Mouse (Mus musculus) neutrophil, adult 5-6 weeks (primary cell): Measurements from ENCODE around the gene Blm. TPM values are rescaled to one million over a fixed set of nuclear protein-coding genes. Genes with fewer than 3 reads are reported as not detected.
A peak's percentile ranks its signal among the peaks of the same experiment; 100 is the strongest.
"Not testable (repeated sequence)": the region's sequence is repeated elsewhere in the genome, so short reads cannot be mapped to it uniquely, and the experiment has no call there.

Experiments
- ATAC-seq: fragments of 151-379, 151-347 bp; 2 replicates; pipeline ENCODE4 v1.8.0; 2017; ENCODE audit warnings: mild to moderate bottlenecking, moderate TSS enrichment; ENCODE audit not compliant: insufficient number of reproducible peaks, poor library complexity, low FRiP score, severe bottlenecking; ENCODE audit errors: extremely low read depth
- total RNA-seq: library from RNA; stranded (forward); fragments of 200-1000 nt; gene quantifications from 2 replicates; pipeline ENCODE4 v1.2.3, GENCODE M21; 2017

The Blm gene
- total RNA-seq, 1 experiment from 2014 or later, result 8.4 TPM

- ATAC-seq, result no peak
These were observed 7.4 kb upstream of the Blm start for GRCm38 (mm10) chr7:80542139-80542831.

DNA sequence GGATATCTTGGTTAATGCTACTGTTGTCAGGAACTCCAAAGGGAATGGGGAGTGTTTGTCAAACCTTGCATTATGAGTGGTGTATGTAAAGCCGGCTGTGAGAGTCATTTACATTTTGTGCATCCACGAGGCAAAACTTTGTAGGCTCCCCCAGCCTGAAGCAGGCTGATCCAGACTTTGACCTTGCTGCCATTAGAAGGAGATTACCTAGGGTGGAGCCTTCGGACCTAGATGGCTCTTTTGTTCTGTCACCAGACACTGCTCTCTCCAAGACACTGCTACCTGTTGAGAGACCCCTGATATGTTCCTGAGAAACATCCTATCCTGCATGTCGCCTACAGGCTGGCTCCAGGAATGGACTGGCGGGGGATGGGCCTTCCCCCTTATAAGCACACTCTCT is 4.7 kb upstream of the Blm start:
- no peak for ATAC-seq

GRCm38 (mm10) chr7:80534291-80535008 is 469 bp downstream of the Blm start:
- ATAC-seq, result no peak

DNA sequence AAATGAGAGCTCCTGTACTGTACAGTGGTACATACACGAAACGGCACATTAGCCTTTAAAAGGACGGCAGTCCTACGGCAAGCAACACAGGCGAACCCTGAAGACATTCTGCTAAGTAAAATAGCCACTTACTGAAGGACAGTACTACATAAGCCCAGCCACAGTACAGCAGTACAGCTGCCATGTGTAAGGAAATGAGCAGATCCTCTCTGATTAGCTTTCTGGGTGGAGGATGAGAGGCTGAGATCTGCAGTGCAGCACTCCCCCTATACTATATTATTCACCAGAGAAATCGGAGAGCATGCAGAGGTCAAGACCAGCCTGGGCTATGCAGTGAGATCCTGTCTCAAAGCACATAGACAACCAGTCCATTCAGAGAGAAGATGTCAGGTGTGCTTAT is 3.8 kb downstream of the Blm start:
- ATAC-seq, result no peak

GRCm38 (mm10) chr7:80530646-80531045 is 4.3 kb downstream of the Blm start:
- ATAC-seq, result no peak

- ATAC-seq, result no peak
These were observed 8.2 kb downstream of the Blm start for GRCm38 (mm10) chr7:80526698-80527097.

DNA sequence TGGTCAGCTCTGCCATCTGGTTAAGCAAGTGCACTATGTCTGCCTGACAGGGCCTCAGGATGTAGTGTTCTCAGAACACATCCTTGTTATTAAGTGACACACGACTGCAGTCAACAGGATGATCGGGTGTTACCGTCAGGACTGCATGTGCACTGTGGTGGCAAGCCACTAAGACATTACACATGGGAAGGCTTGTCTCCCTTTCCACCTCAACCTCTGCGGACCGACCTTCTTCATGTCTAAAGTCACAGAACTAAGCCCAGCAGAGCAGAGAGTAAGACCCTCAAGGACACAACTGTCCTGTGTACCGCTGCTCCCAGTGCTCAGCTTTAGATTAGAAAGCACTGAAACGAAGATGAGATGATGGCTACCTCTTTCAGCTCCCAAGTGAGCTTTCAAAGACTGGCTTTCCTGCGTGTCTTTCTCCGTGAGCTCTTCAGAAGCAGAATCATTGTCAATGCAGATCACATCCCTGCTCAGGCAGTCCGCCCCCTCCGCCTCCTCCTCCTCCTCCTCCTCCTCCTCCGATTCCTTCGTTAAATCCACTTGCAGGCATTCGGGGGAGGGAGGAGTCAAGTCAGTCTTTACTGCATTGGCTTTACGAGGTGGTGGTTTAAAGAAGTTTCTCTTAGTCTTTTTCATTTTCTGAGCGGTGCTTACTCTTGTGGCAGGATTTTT is 22.4 kb downstream of the Blm start:
- no peak for ATAC-seq

DNA sequence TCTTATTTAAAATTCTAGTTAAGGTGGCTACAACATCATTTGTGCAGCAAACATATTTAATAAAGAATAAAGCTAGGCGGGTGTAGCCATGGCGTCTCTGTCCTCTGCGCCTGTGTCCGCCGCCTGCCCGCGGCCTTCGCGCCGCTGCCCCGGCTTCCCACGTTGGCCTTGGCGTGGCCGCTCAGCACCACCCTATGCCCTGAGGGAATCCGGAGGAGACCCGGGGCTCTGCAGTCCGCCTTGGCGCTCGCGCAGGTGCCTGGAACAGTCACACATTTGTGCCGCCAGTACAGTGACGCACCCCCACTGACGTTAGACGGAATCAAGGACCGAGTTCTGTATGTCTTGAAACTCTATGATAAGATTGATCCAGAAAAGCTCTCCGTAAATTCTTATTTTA is 27.2 kb downstream of the Blm start:
- not testable (repeated sequence) for ATAC-seq

DNA sequence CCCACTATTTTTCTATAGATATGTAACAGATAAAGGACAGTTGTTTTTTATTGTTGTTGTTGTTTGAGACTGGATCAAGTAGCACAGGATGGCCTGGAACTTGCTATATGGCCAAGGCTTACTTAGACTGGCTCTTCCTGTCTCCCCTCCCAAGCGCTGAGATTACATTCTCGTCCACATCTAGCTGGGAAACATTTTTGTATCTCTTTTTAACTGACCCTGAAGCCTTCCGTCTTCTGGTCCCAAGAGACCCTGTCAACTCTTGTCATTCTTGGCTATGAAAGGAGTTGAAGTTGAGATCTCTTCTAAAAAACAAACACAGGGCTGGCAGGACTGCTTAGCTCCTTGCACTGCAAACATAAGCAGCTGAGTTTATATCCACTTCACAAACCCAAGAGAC is 28.9 kb downstream of the Blm start:
- no peak for ATAC-seq

DNA sequence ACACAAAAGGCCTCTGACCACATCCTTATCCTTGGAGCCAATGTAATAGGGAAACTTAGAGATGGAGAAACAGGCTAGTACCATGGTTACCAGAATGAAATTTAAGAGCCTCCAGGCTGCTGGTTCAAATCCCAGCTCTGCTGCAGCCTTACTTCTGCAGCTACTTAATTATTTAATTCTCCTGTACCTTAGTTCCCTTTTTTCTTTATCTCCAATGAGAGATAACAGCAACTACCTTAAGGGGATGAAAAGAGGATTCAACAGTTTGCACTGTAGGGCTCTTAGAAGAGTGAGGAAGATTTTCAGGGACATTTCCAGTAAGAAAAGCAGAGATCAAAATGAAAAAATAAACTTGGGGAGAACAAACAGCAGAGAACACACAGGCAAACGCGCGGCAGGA is 30.0 kb downstream of the Blm start:
- ATAC-seq, result no peak

- ATAC-seq, result peak; percentile 46; the same call in 1 of the 2 replicates
These were observed 33.9 kb downstream of the Blm start for GRCm38 (mm10) chr7:80501006-80501405.

DNA sequence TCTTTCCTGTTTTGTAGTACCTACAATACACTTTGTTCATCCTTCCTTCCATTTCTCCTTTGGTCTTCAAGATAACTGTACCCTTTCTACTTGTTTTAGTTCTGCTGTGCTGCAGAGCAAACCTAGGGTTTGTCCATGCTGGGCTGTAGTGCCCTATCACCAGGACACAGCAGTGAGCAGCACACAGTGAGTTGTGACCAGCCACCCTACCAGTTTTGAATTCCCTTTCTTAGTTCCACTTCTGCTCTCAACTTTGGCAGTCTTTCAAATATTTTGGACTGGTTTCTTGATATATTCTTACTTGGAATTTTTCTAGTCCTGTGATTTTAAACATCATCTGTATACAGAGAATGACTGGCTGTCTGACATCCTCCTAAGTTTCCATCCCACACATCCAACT is 34.8 kb downstream of the Blm start:
- ATAC-seq, result no peak

DNA sequence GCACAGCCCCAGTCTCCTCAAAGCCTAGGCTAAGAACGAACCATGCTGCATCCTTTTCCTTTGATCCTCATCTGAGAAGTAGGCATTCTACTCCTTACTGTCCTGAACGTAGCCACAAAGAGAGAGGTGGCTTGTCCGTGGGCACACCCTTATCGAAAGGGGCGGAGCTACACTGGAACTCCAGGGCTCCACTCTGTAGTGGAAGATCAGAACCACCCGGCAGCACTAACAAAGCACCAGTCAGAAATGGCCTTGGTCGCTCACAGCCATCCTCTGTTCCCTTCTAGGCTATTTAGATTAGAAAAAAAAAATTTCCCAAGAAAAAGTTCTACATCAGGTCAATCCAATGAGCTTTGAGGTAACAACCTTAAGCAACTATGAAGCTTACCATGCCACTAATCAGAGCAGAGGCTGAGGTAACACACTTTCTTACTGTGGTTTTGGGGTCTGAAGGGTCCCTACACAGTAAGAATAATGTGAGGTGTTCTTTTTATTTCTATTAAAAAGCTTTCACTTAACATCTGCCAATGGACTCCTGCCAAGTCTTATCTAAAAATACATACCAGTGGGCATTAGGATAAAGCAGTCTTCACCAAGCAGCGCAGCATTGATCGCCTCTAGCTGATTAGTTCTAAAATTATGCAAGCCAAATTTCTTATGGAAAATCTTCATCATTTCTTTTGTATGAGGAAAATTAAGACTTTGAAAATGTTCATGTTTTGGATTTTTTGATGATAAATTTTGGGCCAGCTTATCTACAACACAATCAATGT is 35.5 kb downstream of the Blm start:
- no peak for ATAC-seq

- no peak for ATAC-seq
These were observed 38.3 kb downstream of the Blm start for GRCm38 (mm10) chr7:80496656-80497055.

- ATAC-seq, result no peak
These were observed 39.7 kb downstream of the Blm start for GRCm38 (mm10) chr7:80495210-80495609.

DNA sequence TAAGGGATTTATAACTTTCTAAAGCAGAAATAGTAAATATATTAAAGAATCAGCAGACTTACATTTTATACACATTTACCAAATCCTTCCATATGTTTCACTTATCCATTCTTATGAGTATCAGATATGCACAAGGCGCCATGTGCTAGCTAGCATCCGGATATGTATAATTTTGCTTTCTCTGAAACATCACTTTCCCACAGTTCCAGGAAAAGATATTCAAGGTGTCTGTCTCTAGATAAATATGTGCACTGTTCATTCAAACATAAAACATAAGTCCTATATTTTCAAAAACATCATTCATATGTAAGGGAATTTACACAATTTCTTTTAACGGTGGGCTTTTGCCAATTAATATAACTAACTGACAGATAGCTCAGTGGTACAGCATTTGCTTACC is 42.9 kb downstream of the Blm start:
- no peak for ATAC-seq

DNA sequence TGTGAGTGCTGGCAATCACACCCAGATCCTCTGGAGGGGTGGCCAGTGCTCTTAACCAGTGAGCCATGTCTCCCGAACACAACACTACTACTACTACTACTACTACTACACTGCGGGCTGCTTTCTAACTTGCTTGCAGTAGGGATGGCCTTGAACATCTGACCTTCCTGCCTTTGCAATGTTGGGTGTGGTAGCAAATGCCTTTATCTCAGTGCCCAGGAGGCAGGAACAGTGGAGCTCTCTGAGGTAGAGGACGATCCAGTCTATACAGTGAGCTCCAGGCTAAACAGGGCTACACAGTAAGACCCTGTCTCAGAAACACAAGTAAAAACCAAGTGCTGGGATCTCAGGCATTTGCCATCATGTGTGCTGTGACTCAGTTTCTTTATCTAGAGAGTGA is 43.8 kb downstream of the Blm start:
- no peak for ATAC-seq

DNA sequence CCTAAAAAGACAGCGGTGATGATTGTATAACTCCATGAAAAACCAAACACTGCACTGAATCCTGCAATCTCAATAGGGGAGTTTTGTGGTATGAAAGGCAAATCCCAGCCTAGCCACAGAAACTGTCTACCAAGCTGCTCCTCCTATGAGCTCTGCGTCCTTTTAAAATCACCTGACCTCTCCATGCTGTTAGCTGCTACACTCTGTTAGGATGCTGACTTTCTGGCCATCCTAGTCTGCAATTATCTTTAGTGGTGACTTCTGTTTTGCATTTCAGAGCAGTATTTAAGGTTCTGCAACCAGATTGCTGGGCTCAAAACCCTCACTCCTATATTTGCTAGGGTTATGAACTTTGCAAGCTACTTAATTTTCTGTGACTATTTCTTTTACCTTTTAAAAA is 44.6 kb downstream of the Blm start:
- ATAC-seq, result no peak

DNA sequence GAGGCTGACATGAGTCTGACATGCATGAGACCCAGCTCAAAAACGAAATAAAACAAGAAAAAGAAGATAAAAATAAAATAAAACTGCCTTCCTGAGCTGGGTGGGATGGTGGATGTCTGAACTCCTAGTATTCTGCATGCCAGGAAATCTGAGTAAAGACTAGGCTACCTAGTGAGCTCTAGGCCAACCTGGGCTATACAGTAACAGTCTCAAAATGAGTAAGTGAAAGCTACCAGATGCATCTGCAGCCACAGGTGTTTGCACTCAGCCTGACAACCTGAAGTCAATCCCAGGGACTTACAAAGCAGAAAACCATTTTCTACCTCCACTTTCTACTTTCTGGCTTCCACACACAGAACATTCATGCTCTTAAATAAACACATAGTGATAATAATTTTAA is 45.5 kb downstream of the Blm start:
- no peak for ATAC-seq
